Mouse (Mus musculus): ENCODE results near the gene Insyn1. TPM values are rescaled to one million over a fixed set of nuclear protein-coding genes. Genes with fewer than 3 reads are reported as not detected.
A peak's percentile ranks its signal among the peaks of the same experiment; 100 is the strongest.

Insyn1 gene
- polyA plus RNA-seq, 1 experiment from 2014 or later = not detected

GRCm38 (mm10) chr9:58535447-58536134 lies 47.2 kb downstream of the Insyn1 start:
- Histone ChIP-seq H3K4me3 (ENCODE audit: inconsistent target) (no peak overlapping the region), H3K79me2 (ENCODE audit: inconsistent target) (no peaks in the 10 kb centered on the region), H3K36me3 (ENCODE audit: inconsistent target) (no peaks in the 10 kb centered on the region), H3K27ac (no peak overlapping the region)
- WGBS (ENCODE audit: missing documents) = 64% methylated on average over 20 of the region's 20 CpGs

- peak overlapping the region; percentile 22 for H3K27ac ChIP-seq
- WGBS (ENCODE audit: missing documents) = no CpG with 5 or more reads among the region's 3 CpGs
- no peak overlapping the region for H3K4me3 ChIP-seq (ENCODE audit: inconsistent target)
- no peaks in the 10 kb centered on the region for H3K36me3 ChIP-seq (ENCODE audit: inconsistent target)
- no peaks in the 10 kb centered on the region for H3K79me2 ChIP-seq (ENCODE audit: inconsistent target)
Observed at GRCm38 (mm10) chr9:58537774-58538173, 49.4 kb downstream of the Insyn1 start.

- no peak overlapping the region for H3K4me3 ChIP-seq (ENCODE audit: inconsistent target)
- H3K27ac ChIP-seq = no peak overlapping the region
- H3K36me3 ChIP-seq (ENCODE audit: inconsistent target) = no peaks in the 10 kb centered on the region
- H3K79me2 ChIP-seq (ENCODE audit: inconsistent target) = no peaks in the 10 kb centered on the region
- 47% methylated on average over 5 of the region's 5 CpGs for WGBS (ENCODE audit: missing documents)
Observed at GRCm38 (mm10) chr9:58539886-58540285, 51.5 kb downstream of the Insyn1 start.

GRCm38 (mm10) chr9:58541895-58542338 lies 53.5 kb downstream of the Insyn1 start:
- Histone ChIP-seq H3K27ac (no peak overlapping the region), H3K79me2 (ENCODE audit: inconsistent target) (no peaks in the 10 kb centered on the region), H3K36me3 (ENCODE audit: inconsistent target) (no peaks in the 10 kb centered on the region), H3K4me3 (ENCODE audit: inconsistent target) (no peak overlapping the region)
- 3% methylated on average over 6 of the region's 6 CpGs for WGBS (ENCODE audit: missing documents)

- Histone ChIP-seq H3K4me3 (ENCODE audit: inconsistent target) (no peak overlapping the region), H3K36me3 (ENCODE audit: inconsistent target) (no peaks in the 10 kb centered on the region), H3K79me2 (ENCODE audit: inconsistent target) (no peaks in the 10 kb centered on the region), H3K27ac (0 out of 2 replicates have a peak overlapping the region, but pooled peaks have one; percentile 27)
- 49% methylated on average over 4 of the region's 4 CpGs for WGBS (ENCODE audit: missing documents)
Observed at GRCm38 (mm10) chr9:58544879-58545324, 56.5 kb downstream of the Insyn1 start.

GRCm38 (mm10) chr9:58545428-58545827 lies 57.0 kb downstream of the Insyn1 start:
- WGBS (ENCODE audit: missing documents) = 35% methylated on average over 6 of the region's 6 CpGs
- no peak overlapping the region for H3K4me3 ChIP-seq (ENCODE audit: inconsistent target)

GRCm38 (mm10) chr9:58546630-58547360 lies 58.4 kb downstream of the Insyn1 start:
- WGBS (ENCODE audit: missing documents) = 83% methylated on average over 11 of the region's 11 CpGs
- no peak overlapping the region for H3K4me3 ChIP-seq (ENCODE audit: inconsistent target)
- H3K36me3 ChIP-seq (ENCODE audit: inconsistent target) = no peaks in the 10 kb centered on the region
- H3K79me2 ChIP-seq (ENCODE audit: inconsistent target) = no peaks in the 10 kb centered on the region
- no peak overlapping the region for H3K27ac ChIP-seq

More at GRCm38 (mm10) chr9:58545428-58545827, 57.0 kb downstream of the Insyn1 start:
- no peak overlapping the region for H3K27ac ChIP-seq
- no peaks in the 10 kb centered on the region for H3K36me3 ChIP-seq (ENCODE audit: inconsistent target)
- H3K79me2 ChIP-seq (ENCODE audit: inconsistent target) = no peaks in the 10 kb centered on the region

- H3K79me2 ChIP-seq (ENCODE audit: inconsistent target) = no peaks in the 10 kb centered on the region
- no peak overlapping the region for H3K27ac ChIP-seq
- H3K4me3 ChIP-seq (ENCODE audit: inconsistent target) = no peak overlapping the region
- H3K36me3 ChIP-seq (ENCODE audit: inconsistent target) = no peaks in the 10 kb centered on the region
- WGBS (ENCODE audit: missing documents) = 18% methylated on average over 4 of the region's 4 CpGs
Observed at GRCm38 (mm10) chr9:58548897-58549296, 60.5 kb downstream of the Insyn1 start.

Other genes with a start within 250 kb of the Insyn1 start
- gene Pml, start 238.8 kb upstream of the Insyn1 start, polyA plus RNA-seq (2018) = 34.6 to 63.1 TPM (median 37.1 TPM) in 3 replicates
- 18.3 to 33.2 TPM (median 18.3 TPM) in 3 replicates for gene Stoml1, start 235.4 kb upstream of the Insyn1 start, polyA plus RNA-seq (2018)
- not detected in 3 replicates for gene Loxl1, start 175.4 kb upstream of the Insyn1 start, polyA plus RNA-seq (2018)
- gene Tbc1d21, start 118.1 kb upstream of the Insyn1 start, polyA plus RNA-seq (2018) = not detected in 3 replicates
- gene Cd276, start 66.8 kb downstream of the Insyn1 start, polyA plus RNA-seq (2018) = 0.34 to 2.5 TPM (median 0.49 TPM) in 3 replicates
- gene Nptn, start 93.6 kb downstream of the Insyn1 start, polyA plus RNA-seq (2018) = 350 to 497 TPM (median 426 TPM) in 3 replicates